Mouse (Mus musculus) heart, postnatal 14 days (tissue): Measurements from ENCODE around the gene Znrf1. TPM values are rescaled to one million over a fixed set of nuclear protein-coding genes. Genes with fewer than 3 reads are reported as not detected.

Experiments
- DNase-seq, 2 experiments: peaks; one replicate each; pipeline ENCODE4 v3.0.0; 2021 to 2022
- intact Hi-C: fragments of 180-260 bp; cut with DNase I; formaldehyde crosslinking; loops from one replicate; pipeline ENCODE4 v1.15.1; 2025
- total RNA-seq, 2 experiments: library from RNA; stranded (reverse); gene quantifications; 2 replicates each; pipeline ENCODE4 v1.2.3; 2021

Znrf1 gene
- total RNA-seq, 2 experiments from 2014 or later, result 62.6 to 72.6 TPM

GRCm38 (mm10) chr8:111563687-111564086 lies 27.8 kb downstream of the Znrf1 start:
- intact Hi-C loops, result loop anchor here (5.0 kb wide), 1 partner anchor 34 kb away; no protein-coding TSS in a partner anchor

GRCm38 (mm10) chr8:111564093-111564492 lies 28.2 kb downstream of the Znrf1 start:
- no peak for DNase-seq
- intact Hi-C loops, result loop anchor here (5.0 kb wide), 1 partner anchor 33 kb away; no protein-coding TSS in a partner anchor

More at GRCm38 (mm10) chr8:111563687-111564086, 27.8 kb downstream of the Znrf1 start:
- DNase-seq, result no peak

- intact Hi-C loops, result loop anchor here (5.0 kb wide), 1 partner anchor 308 kb away; the partner anchor contains the start of gene Glg1
- no peak for DNase-seq
Observed at GRCm38 (mm10) chr8:111565784-111566191, 29.9 kb downstream of the Znrf1 start.

- intact Hi-C loops, result loop anchor here (5.0 kb wide), 1 partner anchor 309 kb away; the partner anchor contains the start of gene Glg1
- no peak for DNase-seq
Observed at GRCm38 (mm10) chr8:111566326-111566725, 30.4 kb downstream of the Znrf1 start.

GRCm38 (mm10) chr8:111567571-111567970 lies 31.7 kb downstream of the Znrf1 start:
- no peak for DNase-seq
- intact Hi-C loops, result loop anchor here (5.0 kb wide), 1 partner anchor 310 kb away; the partner anchor contains the start of gene Glg1

- DNase-seq, result no peak
- intact Hi-C loops, result loop anchor here (5.0 kb wide), 1 partner anchor 311 kb away; the partner anchor contains the start of gene Glg1
Observed at GRCm38 (mm10) chr8:111568029-111568428, 32.1 kb downstream of the Znrf1 start.

- intact Hi-C loops, result loop anchor here (5.0 kb wide), 1 partner anchor 313 kb away; the partner anchor contains the start of gene Glg1
- DNase-seq, result no peak
Observed at GRCm38 (mm10) chr8:111569926-111570325, 34.0 kb downstream of the Znrf1 start.

GRCm38 (mm10) chr8:111570432-111570831 lies 34.5 kb downstream of the Znrf1 start:
- no peak for DNase-seq
- intact Hi-C loops, result no loop called here

- intact Hi-C loops, result no loop called here
- DNase-seq, result no peak
Observed at GRCm38 (mm10) chr8:111571661-111572060, 35.8 kb downstream of the Znrf1 start.

GRCm38 (mm10) chr8:111572431-111572830 lies 36.5 kb downstream of the Znrf1 start:
- intact Hi-C loops, result no loop called here
- DNase-seq, result no peak

- intact Hi-C loops, result no loop called here
- no peak for DNase-seq
Observed at GRCm38 (mm10) chr8:111573583-111573982, 37.7 kb downstream of the Znrf1 start.

- no peak for DNase-seq
- intact Hi-C loops, result no loop called here
Observed at GRCm38 (mm10) chr8:111574016-111574415, 38.1 kb downstream of the Znrf1 start.

- intact Hi-C loops, result no loop called here
Observed at GRCm38 (mm10) chr8:111575492-111575891, 39.6 kb downstream of the Znrf1 start.

GRCm38 (mm10) chr8:111576501-111576900 lies 40.6 kb downstream of the Znrf1 start:
- no peak for DNase-seq
- intact Hi-C loops, result no loop called here

More at GRCm38 (mm10) chr8:111575492-111575891, 39.6 kb downstream of the Znrf1 start:
- DNase-seq, result no peak

- intact Hi-C loops, result no loop called here
- DNase-seq, result no peak
Observed at GRCm38 (mm10) chr8:111577880-111578533, 42.1 kb downstream of the Znrf1 start.

- intact Hi-C loops, result no loop called here
- DNase-seq, result no peak
Observed at GRCm38 (mm10) chr8:111579318-111579717, 43.4 kb downstream of the Znrf1 start.

- intact Hi-C loops, result no loop called here
Observed at GRCm38 (mm10) chr8:111580306-111580705, 44.4 kb downstream of the Znrf1 start.

GRCm38 (mm10) chr8:111582386-111582785 lies 46.5 kb downstream of the Znrf1 start:
- DNase-seq, result no peak
- intact Hi-C loops, result no loop called here

More at GRCm38 (mm10) chr8:111580306-111580705, 44.4 kb downstream of the Znrf1 start:
- peak; percentile 21 to 41 for DNase-seq

- intact Hi-C loops, result no loop called here
- no peak for DNase-seq
Observed at GRCm38 (mm10) chr8:111584946-111585345, 49.0 kb downstream of the Znrf1 start.

- no peak for DNase-seq
- intact Hi-C loops, result no loop called here
Observed at GRCm38 (mm10) chr8:111587545-111588094, 51.7 kb downstream of the Znrf1 start.

GRCm38 (mm10) chr8:111588336-111588735 lies 52.4 kb downstream of the Znrf1 start:
- no peak for DNase-seq
- intact Hi-C loops, result no loop called here

- DNase-seq, result no peak
- intact Hi-C loops, result no loop called here
Observed at GRCm38 (mm10) chr8:111590214-111590613, 54.3 kb downstream of the Znrf1 start.
